In the genomic region with DNA sequence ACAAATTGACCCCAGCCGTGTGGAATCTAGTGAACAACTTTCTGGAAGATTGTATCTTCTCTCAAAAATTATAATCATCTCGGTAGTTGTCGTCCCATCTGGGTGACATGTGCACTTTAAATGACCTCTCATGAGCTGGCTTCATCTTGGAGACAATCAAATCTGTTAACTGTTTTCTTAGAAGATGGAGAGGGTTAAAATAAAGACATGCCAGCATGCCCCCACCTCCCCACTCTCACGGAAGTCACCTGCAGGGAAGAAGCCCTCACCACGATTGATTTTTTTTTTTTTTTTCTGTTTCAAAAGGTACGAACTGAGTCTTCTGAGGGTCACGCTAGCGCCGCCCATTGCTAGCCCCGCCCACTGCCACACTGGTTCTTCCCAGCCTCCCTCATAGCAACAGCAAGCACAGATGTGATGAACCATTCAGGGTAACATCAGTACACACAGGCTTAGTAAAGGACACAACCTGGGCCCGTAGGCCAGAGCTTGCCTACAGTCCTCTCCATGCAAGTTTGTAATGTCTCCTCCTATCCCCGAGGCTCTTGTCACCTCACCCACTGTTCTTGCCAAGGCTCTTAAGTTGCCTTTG, we compare ENCODE assay signal across 19 mouse cellular contexts.
A peak's percentile ranks its signal among the peaks of the same experiment; 100 is the strongest.
DNase-seq lines count a peak whose midpoint lies in the region; ATAC-seq lines count a peak whose summit lies in the region.
"Had no signal": no experiment of that assay in that cellular context is flagged by ENCODE, and none has a peak within 500 bp of the region (broad histone marks: within the 10 kb centered on the region; RNA-seq: fewer than 3 reads in every experiment).

No protein-coding gene starts in this region.

- peak; percentile 3 for DNase-seq in embryonic facial prominence, embryonic 11.5 days (ENCODE audit: low spot score)
- DNase-seq in embryonic facial prominence, embryonic 10.5 days (ENCODE audit: low spot score), result no peak
- peak; percentile 57 for DNase-seq in ES-CJ7 (ENCODE audit: low read depth, low spot score)
- DNase-seq in gonadal fat pad, adult 2 months (ENCODE audit: low read depth), result peak; percentile 28
- no peak for DNase-seq in layer of hippocampus, adult 9-11 months
- no peak for DNase-seq in right cerebral cortex, postnatal 36 days (ENCODE audit: low spot score in 2 of 2)
- DNase-seq: cerebellum, adult 8-10 months; liver; spleen, adult 18-20 months; thymus, adult 18-20 months had no signal

- H3K4me1 ChIP-seq in embryonic facial prominence, embryonic 11.5 days (ENCODE audit: control insufficient read depth, insufficient read depth, low read length), result no peaks in the 10 kb centered on the region
- H3K4me1 ChIP-seq in embryonic facial prominence, embryonic 10.5 days, result peaks cover 29% of the 10 kb centered on the region
- H3K4me1 ChIP-seq in kidney, embryonic 15.5 days, result peaks cover 26% of the 10 kb centered on the region
- H3K4me1 ChIP-seq in kidney, embryonic 14.5 days (ENCODE audit: control insufficient read depth, insufficient read depth, low read length), result peaks cover 8% of the 10 kb centered on the region

- no peak overlapping the region for H3K9ac ChIP-seq in embryonic facial prominence, embryonic 11.5 days (replicated peaks; ENCODE audit: low read length)
- H3K9ac ChIP-seq in kidney, embryonic 15.5 days, result no peak overlapping the region
- H3K9ac ChIP-seq in kidney, embryonic 14.5 days (ENCODE audit: low read depth, low read length), result no peak overlapping the region
- H3K9ac ChIP-seq: embryonic facial prominence, embryonic 15.5 days; heart, embryonic 15.5 days; neural tube, embryonic 12.5 days had no signal

- ATAC-seq in embryonic facial prominence, embryonic 11.5 days (replicated peaks; ENCODE audit: insufficient number of reproducible peaks, low FRiP score, low TSS enrichment, low read depth), result no peak
- no peak for ATAC-seq in kidney, embryonic 15.5 days (replicated peaks; ENCODE audit: low FRiP score)
- ATAC-seq in kidney, embryonic 14.5 days (ENCODE audit: low FRiP score, low TSS enrichment), result no peak
- ATAC-seq: CD4-positive, CD25-positive, alpha-beta regulatory T cell, adult 4 months had no signal

- no peak overlapping the region for H3K27ac ChIP-seq in embryonic facial prominence, embryonic 11.5 days (replicated peaks; ENCODE audit: low read depth, low read length)
- no peak overlapping the region for H3K27ac ChIP-seq in embryonic facial prominence, embryonic 10.5 days (replicated peaks)
- H3K27ac ChIP-seq in kidney, embryonic 15.5 days, result peak overlapping the region; percentile 56; the same call in 1 of the 2 replicates
- no peak overlapping the region for H3K27ac ChIP-seq in kidney, embryonic 14.5 days (ENCODE audit: low read depth, low read length)
- H3K27ac ChIP-seq: embryonic facial prominence, embryonic 15.5 days; heart, adult 2 months; heart, embryonic 15.5 days; neural tube, embryonic 12.5 days had no signal

- H3K4me2 ChIP-seq in embryonic facial prominence, embryonic 11.5 days (ENCODE audit: low read depth, low read length), result no peak overlapping the region
- no peak overlapping the region for H3K4me2 ChIP-seq in kidney, embryonic 15.5 days
- no peak overlapping the region for H3K4me2 ChIP-seq in kidney, embryonic 14.5 days (replicated peaks; ENCODE audit: low read depth, low read length)
- H3K4me2 ChIP-seq: embryonic facial prominence, embryonic 15.5 days; heart, embryonic 15.5 days; midbrain, embryonic 11.5 days; neural tube, embryonic 12.5 days had no signal

- no peaks in the 10 kb centered on the region for H3K27me3 ChIP-seq in embryonic facial prominence, embryonic 11.5 days (ENCODE audit: control insufficient read depth, insufficient read depth, low read length)
- H3K27me3 ChIP-seq in embryonic facial prominence, embryonic 10.5 days (replicated peaks; ENCODE audit: low read depth, poor library complexity, severe bottlenecking), result no peaks in the 10 kb centered on the region
- H3K27me3 ChIP-seq in kidney, embryonic 15.5 days, result no peaks in the 10 kb centered on the region
- no peaks in the 10 kb centered on the region for H3K27me3 ChIP-seq in kidney, embryonic 14.5 days (ENCODE audit: control insufficient read depth, insufficient read depth, low read length)
- H3K27me3 ChIP-seq: embryonic facial prominence, embryonic 15.5 days; heart, embryonic 15.5 days; neural tube, embryonic 12.5 days had no signal

- 34% methylated on average over 12 of the region's 12 CpGs for WGBS in embryonic facial prominence, embryonic 11.5 days
- WGBS in embryonic facial prominence, embryonic 10.5 days, result 42% methylated on average over 12 of the region's 12 CpGs
- WGBS in kidney, embryonic 15.5 days, result 56% methylated on average over 12 of the region's 12 CpGs
- WGBS in kidney, embryonic 14.5 days, result 51% methylated on average over 12 of the region's 12 CpGs

- H3K36me3 ChIP-seq in embryonic facial prominence, embryonic 11.5 days (replicated peaks; ENCODE audit: control insufficient read depth, insufficient read depth, low read depth, low read length), result peaks cover 6% of the 10 kb centered on the region
- peaks cover 62% of the 10 kb centered on the region for H3K36me3 ChIP-seq in embryonic facial prominence, embryonic 10.5 days (replicated peaks)
- H3K36me3 ChIP-seq in kidney, embryonic 15.5 days, result peaks cover 64% of the 10 kb centered on the region
- H3K36me3 ChIP-seq in kidney, embryonic 14.5 days (ENCODE audit: control insufficient read depth, insufficient read depth, low read length), result peaks cover 37% of the 10 kb centered on the region

- H3K4me3 ChIP-seq in embryonic facial prominence, embryonic 11.5 days (ENCODE audit: low read depth, low read length), result no peak overlapping the region
- H3K4me3 ChIP-seq in embryonic facial prominence, embryonic 10.5 days, result no peak overlapping the region
- no peak overlapping the region for H3K4me3 ChIP-seq in kidney, embryonic 15.5 days (replicated peaks)
- no peak overlapping the region for H3K4me3 ChIP-seq in kidney, embryonic 14.5 days (ENCODE audit: low read length)
- H3K4me3 ChIP-seq: embryonic facial prominence, embryonic 15.5 days; forebrain, embryonic 10.5 days; heart, adult 2 months; heart, embryonic 15.5 days; neural tube, embryonic 12.5 days had no signal

- H3K9me3 ChIP-seq in embryonic facial prominence, embryonic 11.5 days (replicated peaks; ENCODE audit: control insufficient read depth, low read length), result no peaks in the 10 kb centered on the region
- H3K9me3 ChIP-seq in embryonic facial prominence, embryonic 10.5 days, result no peaks in the 10 kb centered on the region
- no peaks in the 10 kb centered on the region for H3K9me3 ChIP-seq in kidney, embryonic 15.5 days (replicated peaks)
- no peaks in the 10 kb centered on the region for H3K9me3 ChIP-seq in kidney, embryonic 14.5 days (ENCODE audit: control insufficient read depth, low read length)
- H3K9me3 ChIP-seq: embryonic facial prominence, embryonic 15.5 days; forebrain, embryonic 10.5 days; heart, embryonic 15.5 days; neural tube, embryonic 12.5 days had no signal

Comparison
In these comparisons a context has a peak if more than half of its experiments do, and no peak if none do; other contexts are left out.
1. DNase-seq: peak in embryonic facial prominence, embryonic 11.5 days (single experiment), ES-CJ7 (single experiment) and gonadal fat pad, adult 2 months (single experiment); none in embryonic facial prominence, embryonic 10.5 days (single experiment), layer of hippocampus, adult 9-11 months (single experiment) and right cerebral cortex, postnatal 36 days (0 of 2).